Mouse (Mus musculus): ENCODE measurements around the gene Lsamp.

GRCm38 (mm10) chr16:40234151-40234895 is 250.2 kb downstream of the Lsamp start:
- TF ChIP-seq CTCF (IDR thresholded peaks at IDR 0.05; ENCODE audit: control insufficient read depth, insufficient read depth, insufficient replicate concordance, low read depth, low read length) (no peak), POLR2A (IDR thresholded peaks at IDR 0.05; ENCODE audit: control insufficient read depth, low read depth, low read length) (no peak)
